Mouse (Mus musculus): ENCODE data around the gene Fam98b.

DNA sequence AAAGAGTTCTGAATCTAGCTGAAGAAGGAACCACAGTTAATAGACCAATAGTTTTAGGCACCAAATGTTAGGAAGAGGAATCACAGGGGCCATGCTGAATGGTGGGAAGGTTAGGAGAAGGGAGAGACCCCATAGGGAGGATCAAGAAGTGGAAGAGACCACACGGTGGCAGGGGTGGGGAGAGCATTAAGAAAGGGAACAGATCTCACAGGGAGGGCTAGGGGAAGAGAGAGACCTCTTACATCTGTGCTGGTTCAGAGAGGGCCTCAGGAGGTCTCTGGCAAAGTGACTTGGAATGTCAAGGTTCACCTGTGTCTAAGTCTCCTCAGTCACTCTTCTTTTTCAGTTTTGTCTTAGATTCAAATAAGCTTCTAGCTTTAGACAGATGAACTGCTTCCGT is 62.5 kb downstream of the Fam98b start:
- TF ChIP-seq E2F4 (IDR thresholded peaks at IDR 0.05; ENCODE audit: insufficient read depth) (no peak), TCF12 (IDR thresholded peaks at IDR 0.05; ENCODE audit: insufficient read depth, poor library complexity, severe bottlenecking) (no peak), POLR2A (IDR thresholded peaks at IDR 0.05; ENCODE audit: insufficient read length, low read depth) (no peak), POLR2AphosphoS2 (IDR thresholded peaks at IDR 0.05; ENCODE audit: insufficient read length, low read depth) (no peak), USF1 (IDR thresholded peaks at IDR 0.05; ENCODE audit: low read depth) (no peak), MAX (IDR thresholded peaks at IDR 0.05; ENCODE audit: low read depth) (no peak), MYOG (IDR thresholded peaks at IDR 0.05; ENCODE audit: control insufficient read depth in 1 of 3, insufficient read depth in 1 of 3, insufficient read length in 2 of 3, low read depth in 2 of 3) (no peak), MYOD1 (IDR thresholded peaks at IDR 0.05; ENCODE audit: control insufficient read depth in 1 of 3, insufficient read length in 2 of 3, low read depth in 2 of 3) (no peak), CEBPB (IDR thresholded peaks at IDR 0.05; ENCODE audit: insufficient read depth, poor library complexity, severe bottlenecking) (no peak), TCF3 (IDR thresholded peaks at IDR 0.05; ENCODE audit: insufficient read length, low read depth) (no peak)

Measured in myocyte (in vitro differentiated cells).